Mouse (Mus musculus) cerebellum, postnatal 36 days (tissue): ENCODE results near the gene Ptpn14.
"Not testable (repeated sequence)": the region's sequence is repeated elsewhere in the genome, so short reads cannot be mapped to it uniquely, and the experiment has no call there.

ENCODE experiments used
- DNase-seq, 2 experiments: peaks; one replicate each; pipeline ENCODE4 v3.0.0; 2021 to 2022; ENCODE audit warnings: mixed read lengths in 2 of 2

The Ptpn14 gene

DNA sequence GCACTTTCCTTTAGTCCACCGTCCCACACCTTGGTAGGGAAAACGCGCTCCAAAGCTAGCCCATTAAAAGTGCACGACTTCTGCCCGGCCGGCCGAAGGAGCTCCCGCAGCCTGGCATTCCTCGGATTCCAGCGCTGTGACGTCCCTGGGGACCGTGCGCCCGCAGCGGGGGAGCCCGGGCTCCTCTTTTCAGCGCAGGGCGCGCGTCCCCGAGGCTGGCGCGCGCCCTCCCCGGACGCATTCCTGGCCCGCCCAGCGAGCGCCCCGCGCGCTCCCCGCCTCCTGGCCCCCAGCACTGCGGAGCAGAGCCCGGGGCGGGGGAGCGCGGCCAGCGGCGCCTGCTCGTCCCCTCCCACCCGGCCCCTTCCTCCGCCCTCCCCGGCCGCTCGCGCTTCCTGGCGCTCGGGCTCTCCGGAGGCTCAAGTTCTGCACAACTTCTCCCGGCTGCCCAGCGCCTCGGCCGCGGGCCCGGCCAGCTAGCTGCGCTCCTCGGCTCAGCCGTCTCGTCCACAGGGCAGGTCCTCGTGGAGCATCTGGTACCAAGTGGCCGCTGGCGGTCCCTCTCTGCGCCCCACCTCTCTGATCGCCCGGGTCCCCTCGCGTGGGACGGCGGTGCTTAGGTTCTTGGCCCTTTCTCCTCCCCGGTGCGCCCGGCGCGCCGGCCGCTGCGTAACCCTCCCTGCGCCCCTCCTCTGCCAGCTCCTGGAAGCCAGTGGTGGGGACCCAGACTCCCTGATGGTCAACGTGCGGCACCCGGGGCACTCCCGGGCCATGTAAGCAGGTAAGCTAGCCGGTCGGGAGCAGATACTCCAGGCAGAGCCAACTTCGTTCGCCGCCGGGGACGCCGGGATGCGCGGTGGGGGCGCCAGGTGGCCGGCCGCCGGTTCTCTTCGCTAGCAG lies at the start of gene Ptpn14:
Gene Ptpn14 (plus strand): TSS at position 385 of the 900 bp plus-strand sequence.
- DNase-seq: peak; percentile 6 to 15

- peak; percentile 69 for DNase-seq
Measured at GRCm38 (mm10) chr1:189679555-189679954, 48.5 kb upstream of the Ptpn14 start.

GRCm38 (mm10) chr1:189684786-189685415 lies 43.2 kb upstream of the Ptpn14 start:
- DNase-seq: no peak

DNA sequence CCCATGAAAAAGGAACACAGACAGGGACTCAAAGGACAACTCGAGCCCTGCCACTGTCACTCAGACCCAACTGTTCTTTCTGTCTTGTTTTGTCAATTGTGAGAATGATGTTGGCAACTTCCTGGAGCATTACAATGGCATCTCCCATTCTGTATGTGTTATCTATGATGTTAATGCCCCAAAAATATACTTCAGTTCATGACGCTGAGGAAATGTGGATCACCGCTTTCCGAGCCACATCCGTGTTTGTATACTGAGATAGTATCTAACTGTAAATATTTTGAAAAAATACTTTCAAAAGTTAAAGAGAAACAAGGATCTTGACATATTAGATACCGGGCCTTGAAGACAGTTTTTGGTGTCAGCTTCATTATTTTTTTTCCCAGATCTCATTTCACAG lies 42.0 kb upstream of the Ptpn14 start:
- no peak for DNase-seq

- peak; percentile 94 to 96 for DNase-seq
Measured at GRCm38 (mm10) chr1:189687654-189688387, 40.2 kb upstream of the Ptpn14 start, which contains the start of gene Cenpf. TSS of gene Cenpf (minus strand) at chr1:189688086.

DNA sequence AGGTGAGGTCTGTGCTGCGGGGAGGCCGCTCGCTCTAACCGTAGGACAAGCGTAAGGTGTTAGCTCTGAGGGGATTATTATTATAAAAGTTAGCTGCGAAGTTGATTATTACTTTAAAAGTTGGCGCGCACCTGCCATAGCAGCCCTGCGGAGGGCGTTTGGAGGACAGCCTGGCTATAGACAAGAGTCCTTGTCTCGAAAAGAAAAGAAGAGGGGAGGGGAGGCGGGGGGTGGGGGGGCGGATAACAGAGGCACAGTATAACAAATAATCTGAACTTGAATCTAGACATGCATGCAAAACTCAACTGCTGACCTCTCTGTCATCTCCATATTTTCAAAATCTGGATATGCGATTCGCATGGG lies 39.7 kb upstream of the Ptpn14 start:
- no peak for DNase-seq

DNA sequence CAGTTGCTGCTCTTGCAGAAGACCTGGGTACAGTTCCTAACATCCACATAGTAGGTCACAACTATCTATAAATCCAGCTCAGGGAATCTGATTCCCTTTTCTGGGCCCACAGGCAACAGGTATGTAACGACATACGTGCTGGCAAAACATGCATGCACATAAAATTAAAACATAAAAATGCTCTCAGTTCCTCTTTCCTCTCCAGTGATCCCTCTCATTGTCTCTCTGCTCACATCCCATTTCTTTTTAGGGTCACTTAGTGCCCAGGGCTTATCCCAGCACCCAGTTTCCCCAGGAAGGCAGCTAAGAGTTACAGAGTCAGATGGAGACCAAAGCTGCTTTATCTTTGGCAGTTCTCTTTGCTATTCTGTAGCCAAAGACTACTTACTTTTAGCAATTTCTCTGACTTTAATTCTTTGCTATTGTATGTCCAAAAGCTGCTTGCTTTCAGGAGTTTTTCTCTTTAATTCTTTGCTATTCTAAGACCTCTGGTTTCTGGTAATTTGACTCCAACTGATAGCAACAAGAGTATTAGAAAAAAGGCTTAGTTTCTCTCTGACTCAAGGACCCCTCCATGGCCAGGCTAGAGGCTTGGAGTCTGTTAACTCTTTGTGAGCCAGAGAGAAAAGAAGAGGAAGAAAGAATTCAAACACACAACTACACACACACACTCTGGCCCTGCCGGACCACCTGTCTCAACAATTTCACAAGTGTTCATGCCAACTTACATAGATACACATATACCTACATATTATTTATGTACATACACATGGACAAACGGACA lies 38.8 kb upstream of the Ptpn14 start:
- DNase-seq: no peak

DNA sequence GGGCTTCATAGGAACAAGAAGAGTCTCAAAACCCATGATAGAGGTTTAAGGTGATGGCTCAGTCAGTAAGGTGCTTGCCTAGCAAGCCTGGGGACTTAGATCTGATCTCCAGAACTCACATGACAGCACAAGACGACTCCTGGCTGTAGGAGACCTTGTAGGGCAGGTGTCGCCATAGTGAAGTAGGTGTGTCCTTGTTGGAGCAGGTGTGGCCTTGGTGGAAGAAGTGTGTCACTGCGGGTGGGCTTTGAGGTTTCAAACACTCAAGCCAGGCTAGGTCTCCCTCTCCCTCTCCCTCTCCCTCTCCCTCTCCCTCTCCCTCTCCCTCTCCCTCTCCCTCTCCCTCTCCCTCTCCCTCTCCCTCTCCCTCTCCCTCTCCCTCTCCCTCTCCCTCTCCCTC lies 35.6 kb upstream of the Ptpn14 start:
- not testable (repeated sequence) for DNase-seq

DNA sequence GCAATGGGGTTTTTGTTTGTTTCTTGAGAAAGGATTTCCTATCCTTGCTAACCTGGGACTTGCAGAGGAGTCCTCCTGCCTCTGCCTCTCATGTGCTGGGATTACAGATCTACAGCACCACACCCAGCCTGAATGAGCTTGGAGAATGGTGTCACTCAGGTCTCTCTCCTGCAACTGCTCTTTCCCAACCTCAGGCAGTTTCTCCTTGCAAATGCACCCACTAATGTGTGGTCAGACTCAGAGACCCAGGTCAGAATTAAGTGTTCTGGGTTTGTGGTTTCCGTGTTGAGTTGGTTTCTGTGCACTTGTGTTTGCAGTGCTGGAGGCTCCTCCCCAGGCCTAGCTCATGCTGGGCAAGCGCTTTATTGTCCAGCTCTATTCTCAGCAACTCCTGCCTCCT lies 33.7 kb upstream of the Ptpn14 start:
- no peak for DNase-seq

DNA sequence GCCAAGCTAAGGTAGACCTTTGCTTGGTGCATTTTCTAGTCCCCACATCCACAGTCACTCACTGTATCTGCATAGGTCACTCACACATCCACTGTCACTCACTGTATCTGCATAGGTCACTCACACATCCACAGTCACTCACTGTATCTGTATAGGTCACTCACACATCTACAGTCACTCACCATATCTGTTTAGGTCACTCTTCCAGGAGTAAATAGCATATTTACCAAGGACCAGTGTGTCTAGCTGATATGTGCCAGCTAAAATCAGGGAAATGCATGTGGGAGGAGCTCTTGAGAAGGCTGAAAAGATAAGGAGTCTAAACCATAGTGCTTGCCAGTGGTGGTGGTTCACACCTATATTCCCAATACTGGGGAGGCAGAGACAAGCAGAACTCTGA lies 32.7 kb upstream of the Ptpn14 start:
- no peak for DNase-seq

DNA sequence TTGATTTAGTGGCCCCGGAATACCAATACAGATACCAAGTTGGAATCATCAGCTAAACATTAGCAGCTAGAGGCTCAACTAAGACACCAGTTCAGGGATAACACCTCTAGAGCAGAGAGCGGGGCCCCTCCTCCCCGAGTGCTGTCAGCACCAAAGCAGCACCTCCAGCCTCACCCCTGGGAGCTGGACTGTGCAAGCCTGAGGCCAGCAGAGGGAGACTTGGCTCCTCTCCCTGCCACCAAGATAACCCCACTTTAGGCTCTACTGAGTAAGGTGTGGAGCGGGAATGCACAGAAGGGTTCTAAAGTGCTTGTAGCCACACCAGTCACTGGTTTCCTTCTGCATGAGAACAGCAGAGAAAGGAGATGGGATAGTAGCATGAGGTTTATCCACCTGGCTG lies 29.7 kb upstream of the Ptpn14 start:
- no peak for DNase-seq

GRCm38 (mm10) chr1:189700186-189700585 lies 27.9 kb upstream of the Ptpn14 start:
- no peak for DNase-seq

DNA sequence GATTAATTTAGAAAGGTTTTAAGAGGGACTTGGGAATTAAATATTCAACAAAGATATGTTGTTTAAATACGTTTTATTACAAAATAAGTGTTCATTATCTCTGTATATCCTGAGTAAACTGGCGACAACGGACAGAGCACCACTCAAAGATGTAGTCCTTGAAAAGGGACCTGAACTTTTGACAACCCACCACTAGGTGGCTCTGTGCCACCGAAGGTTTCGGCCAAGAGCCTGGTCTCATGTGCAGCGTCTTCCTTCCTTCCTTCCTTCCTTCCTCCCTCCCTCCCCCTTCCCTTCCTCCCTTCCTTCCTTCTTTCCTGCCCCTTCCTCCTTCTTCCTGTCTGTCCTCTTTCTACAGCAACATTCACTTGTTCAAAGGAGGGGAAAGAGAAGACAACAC lies 27.1 kb upstream of the Ptpn14 start:
- DNase-seq: peak; percentile 73 to 75

GRCm38 (mm10) chr1:189703156-189703555 lies 24.9 kb upstream of the Ptpn14 start:
- DNase-seq: no peak

- no peak for DNase-seq
Measured at GRCm38 (mm10) chr1:189703591-189703990, 24.5 kb upstream of the Ptpn14 start.

DNA sequence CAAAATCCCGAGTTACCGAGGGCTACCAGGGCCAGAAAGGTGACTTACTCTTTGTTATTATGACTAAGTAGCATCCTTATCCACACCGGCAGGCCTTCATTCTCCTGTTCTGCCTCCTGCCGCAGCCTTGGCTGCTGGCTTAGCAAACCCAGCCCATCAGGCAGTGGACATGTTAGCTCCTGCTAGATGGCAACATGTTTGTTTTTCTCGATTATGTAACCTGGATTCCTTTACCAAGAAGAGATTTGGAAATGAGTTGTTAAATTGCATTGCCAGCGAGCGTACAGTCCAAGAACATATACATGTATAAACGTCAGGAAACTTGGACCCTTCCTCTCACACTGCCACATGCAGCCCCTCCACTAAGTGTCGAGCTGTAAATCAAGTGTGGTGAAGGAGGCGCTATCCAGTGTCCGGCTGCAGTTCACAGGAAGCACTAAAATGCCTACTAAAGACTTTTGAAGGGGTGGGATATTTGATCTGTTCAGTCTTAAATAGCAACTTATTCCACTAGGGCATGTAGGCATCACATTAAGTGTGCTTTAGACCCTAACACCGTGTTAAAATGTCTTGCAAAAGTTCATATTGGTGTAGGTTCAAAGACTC lies 21.9 kb upstream of the Ptpn14 start:
- DNase-seq: no peak

DNA sequence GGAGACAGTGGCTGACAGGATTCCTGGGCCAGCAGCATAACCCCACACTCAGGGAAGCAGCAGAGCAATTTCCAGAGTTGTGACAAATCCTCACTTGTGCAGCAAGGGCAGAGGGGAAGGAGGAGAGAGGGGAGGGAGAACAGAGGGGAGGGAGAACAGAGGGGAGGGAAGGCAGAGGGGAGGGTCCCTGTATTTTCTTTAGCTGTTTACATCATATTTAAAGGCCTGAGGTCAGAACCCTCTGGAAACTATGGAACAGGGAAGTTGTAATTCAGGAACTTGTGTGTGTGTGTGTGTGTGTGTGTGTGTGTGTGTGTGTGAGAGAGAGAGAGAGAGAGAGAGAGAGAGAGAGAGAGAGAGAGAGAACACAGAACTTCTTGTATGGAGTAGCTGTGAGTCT lies 21.1 kb upstream of the Ptpn14 start:
- no peak for DNase-seq

DNA sequence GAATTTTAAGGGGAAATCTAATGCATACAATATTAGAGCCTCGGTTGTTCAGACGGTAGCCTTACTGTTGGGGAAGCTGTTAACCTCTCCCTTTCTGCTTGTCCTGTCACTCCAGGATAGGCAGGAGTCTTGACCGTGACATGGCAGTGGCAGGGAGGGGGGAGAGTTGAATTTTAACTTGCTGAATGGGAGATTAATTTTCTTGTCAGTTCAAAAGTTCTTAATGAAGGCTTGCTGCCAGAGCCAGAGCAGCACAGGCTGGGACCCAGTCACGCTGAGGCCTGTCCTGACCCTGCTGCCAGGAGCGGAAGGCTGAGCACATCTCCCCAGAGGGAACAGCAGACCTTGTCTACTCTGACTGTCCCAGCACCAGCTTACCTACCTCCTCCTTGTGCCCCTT lies 20.6 kb upstream of the Ptpn14 start:
- DNase-seq: no peak

DNA sequence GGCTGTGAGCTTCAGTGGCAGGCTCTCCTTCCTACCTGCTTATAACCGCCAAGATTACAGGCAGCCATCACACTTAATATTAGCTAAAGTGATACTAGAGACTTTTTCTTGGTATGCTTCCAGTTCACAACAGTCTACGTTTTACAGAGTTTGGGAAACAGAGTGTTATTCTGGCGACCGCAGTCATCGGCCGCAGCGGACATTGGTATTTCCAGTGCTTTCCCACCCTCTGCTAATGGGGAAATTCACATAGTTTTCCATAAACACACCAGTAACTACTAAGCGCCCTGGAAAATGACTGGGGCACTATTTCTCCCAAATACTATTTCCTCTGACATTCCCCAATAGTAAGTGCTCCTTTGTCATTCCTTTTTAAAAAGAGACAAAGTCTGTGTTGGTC lies 19.1 kb upstream of the Ptpn14 start:
- no peak for DNase-seq

DNA sequence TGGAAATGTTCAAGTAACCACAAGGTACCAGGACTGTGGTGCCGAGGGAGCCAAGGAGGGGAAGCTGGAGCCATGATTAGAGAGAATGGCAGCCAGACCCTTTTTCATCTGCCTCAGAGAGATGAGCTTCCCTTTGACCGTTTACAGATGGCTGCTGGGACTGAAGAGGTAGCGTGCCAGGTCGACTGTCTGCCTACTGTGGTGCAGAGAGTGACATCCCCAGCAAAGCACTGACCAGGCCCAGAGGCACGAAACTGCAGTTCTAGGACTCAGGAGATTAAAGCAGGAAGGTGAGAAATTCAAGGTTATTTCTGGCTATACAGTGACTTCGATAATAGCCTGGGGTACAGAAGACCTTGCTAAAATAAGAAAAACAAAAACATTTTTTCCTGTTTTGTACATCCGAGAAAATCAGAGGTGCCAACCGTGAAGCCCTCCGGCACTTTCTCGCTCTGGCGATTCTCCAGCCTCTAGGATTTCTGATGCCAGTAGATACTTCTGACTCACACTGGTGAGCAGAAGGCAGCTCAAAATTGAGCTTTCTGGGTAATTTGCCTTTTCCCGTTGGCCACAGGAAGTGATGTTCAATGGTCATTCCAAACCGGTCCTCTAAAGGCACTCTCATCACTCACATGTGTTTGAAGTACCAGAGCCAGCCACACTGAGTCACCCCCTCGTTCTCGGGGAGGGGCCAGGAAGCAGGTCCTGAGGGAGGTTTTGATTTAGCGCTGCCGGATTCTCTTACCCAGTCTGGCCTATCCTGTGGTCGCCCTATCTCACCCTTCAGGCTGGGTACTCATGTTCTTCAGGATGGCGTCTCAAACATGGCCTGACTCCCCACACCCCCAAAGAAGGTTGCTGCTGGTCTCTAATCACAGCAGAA lies 11.9 kb upstream of the Ptpn14 start:
- peak; percentile 26 to 28 for DNase-seq

- DNase-seq: no peak
Measured at GRCm38 (mm10) chr1:189717546-189717945, 10.5 kb upstream of the Ptpn14 start.
